Mouse (Mus musculus) liver, postnatal 0 days (tissue): ENCODE results near the gene Hoxa11.

Experiments
- CTCF ChIP-seq: sonication (generic); IDR thresholded peaks from 2 replicates; pipeline ENCODE4 v1.5.1; 2016; ENCODE audit warnings: antibody characterized with exemption, low read depth
- EP300 ChIP-seq: IDR thresholded peaks from 2 replicates; pipeline ENCODE4 v1.6.1; 2016; ENCODE audit warnings: antibody characterized with exemption, low read depth, mild to moderate bottlenecking

- TF ChIP-seq CTCF (no peak), EP300 (no peak)
These were observed 18.0 kb downstream of the Hoxa11 start for GRCm38 (mm10) chr6:52227470-52228222.
